Mouse (Mus musculus): Measurements from ENCODE around the gene Hist1h2bf. TPM values are rescaled to one million over a fixed set of nuclear protein-coding genes. Genes with fewer than 3 reads are reported as not detected.

Hist1h2bf gene
- polyA plus RNA-seq, 1 experiment from 2014 or later: 4.9 TPM

- ATAC-seq (ENCODE audit: low FRiP score): no peak
- H3K4me1 ChIP-seq (ENCODE audit: control insufficient read depth, insufficient read depth, low read length): no peaks in the 10 kb centered on the region
- H3K4me3 ChIP-seq (ENCODE audit: low read depth, low read length): no peak overlapping the region
- no peaks in the 10 kb centered on the region for H3K36me3 ChIP-seq (ENCODE audit: control insufficient read depth, insufficient read depth, low read length)
- no peak overlapping the region for H3K9ac ChIP-seq (ENCODE audit: low read length)
- H3K9me3 ChIP-seq (ENCODE audit: control insufficient read depth, low read length): no peaks in the 10 kb centered on the region
- no peak overlapping the region for H3K4me2 ChIP-seq
- H3K27me3 ChIP-seq (ENCODE audit: control insufficient read depth, insufficient read depth, low read length): no peaks in the 10 kb centered on the region
- no peak for DNase-seq (ENCODE audit: low spot score, missing footprints)
- H3K27ac ChIP-seq (ENCODE audit: low read depth, low read length): no peak overlapping the region
These were observed 35.8 kb upstream of the Hist1h2bf start for GRCm38 (mm10) chr13:23609844-23610243.

GRCm38 (mm10) chr13:23609209-23609608, 35.2 kb upstream of the Hist1h2bf start:
- ATAC-seq (ENCODE audit: low FRiP score): no peak
- no peak overlapping the region for H3K4me2 ChIP-seq
- no peak for DNase-seq (ENCODE audit: low spot score, missing footprints)
- H3K9ac ChIP-seq (ENCODE audit: low read length): no peak overlapping the region
- H3K4me3 ChIP-seq (ENCODE audit: low read depth, low read length): no peak overlapping the region
- no peaks in the 10 kb centered on the region for H3K27me3 ChIP-seq (ENCODE audit: control insufficient read depth, insufficient read depth, low read length)
- no peaks in the 10 kb centered on the region for H3K9me3 ChIP-seq (ENCODE audit: control insufficient read depth, low read length)
- no peak overlapping the region for H3K27ac ChIP-seq (ENCODE audit: low read depth, low read length)
- 89% methylated on average over 4 of the region's 4 CpGs for WGBS
- no peaks in the 10 kb centered on the region for H3K36me3 ChIP-seq (ENCODE audit: control insufficient read depth, insufficient read depth, low read length)
- H3K4me1 ChIP-seq (ENCODE audit: control insufficient read depth, insufficient read depth, low read length): no peaks in the 10 kb centered on the region

- no peaks in the 10 kb centered on the region for H3K36me3 ChIP-seq (ENCODE audit: control insufficient read depth, insufficient read depth, low read length)
- H3K27me3 ChIP-seq (ENCODE audit: control insufficient read depth, insufficient read depth, low read length): no peaks in the 10 kb centered on the region
- H3K9ac ChIP-seq (ENCODE audit: low read length): no peak overlapping the region
- H3K9me3 ChIP-seq (ENCODE audit: control insufficient read depth, low read length): no peaks in the 10 kb centered on the region
- no peak overlapping the region for H3K27ac ChIP-seq (ENCODE audit: low read depth, low read length)
- 95% methylated on average over 3 of the region's 3 CpGs for WGBS
- ATAC-seq (ENCODE audit: low FRiP score): no peak
- H3K4me3 ChIP-seq (ENCODE audit: low read depth, low read length): no peak overlapping the region
- H3K4me1 ChIP-seq (ENCODE audit: control insufficient read depth, insufficient read depth, low read length): no peaks in the 10 kb centered on the region
- DNase-seq (ENCODE audit: low spot score, missing footprints): no peak
- H3K4me2 ChIP-seq: no peak overlapping the region
These were observed 31.1 kb upstream of the Hist1h2bf start for GRCm38 (mm10) chr13:23605052-23605451.

- no peaks in the 10 kb centered on the region for H3K36me3 ChIP-seq (ENCODE audit: control insufficient read depth, insufficient read depth, low read length)
- H3K4me2 ChIP-seq: no peak overlapping the region
- H3K27me3 ChIP-seq (ENCODE audit: control insufficient read depth, insufficient read depth, low read length): no peaks in the 10 kb centered on the region
- 93% methylated on average over 3 of the region's 3 CpGs for WGBS
- no peak overlapping the region for H3K27ac ChIP-seq (ENCODE audit: low read depth, low read length)
- H3K4me1 ChIP-seq (ENCODE audit: control insufficient read depth, insufficient read depth, low read length): no peaks in the 10 kb centered on the region
- H3K9me3 ChIP-seq (ENCODE audit: control insufficient read depth, low read length): no peaks in the 10 kb centered on the region
- ATAC-seq (ENCODE audit: low FRiP score): no peak
- H3K9ac ChIP-seq (ENCODE audit: low read length): no peak overlapping the region
- no peak for DNase-seq (ENCODE audit: low spot score, missing footprints)
- H3K4me3 ChIP-seq (ENCODE audit: low read depth, low read length): no peak overlapping the region
These were observed 30.5 kb upstream of the Hist1h2bf start for GRCm38 (mm10) chr13:23604452-23604851.

- Histone ChIP-seq H3K27me3 (ENCODE audit: control insufficient read depth, insufficient read depth, low read length) (no peaks in the 10 kb centered on the region), H3K9ac (ENCODE audit: low read length) (no peak overlapping the region), H3K4me3 (ENCODE audit: low read depth, low read length) (no peak overlapping the region), H3K9me3 (ENCODE audit: control insufficient read depth, low read length) (no peaks in the 10 kb centered on the region), H3K27ac (ENCODE audit: low read depth, low read length) (no peak overlapping the region), H3K4me2 (no peak overlapping the region), H3K4me1 (ENCODE audit: control insufficient read depth, insufficient read depth, low read length) (no peaks in the 10 kb centered on the region), H3K36me3 (ENCODE audit: control insufficient read depth, insufficient read depth, low read length) (no peaks in the 10 kb centered on the region)
- DNase-seq (ENCODE audit: low spot score, missing footprints): no peak
- WGBS: 82% methylated on average over 7 of the region's 7 CpGs
- ATAC-seq (ENCODE audit: low FRiP score): no peak
These were observed 29.2 kb upstream of the Hist1h2bf start for GRCm38 (mm10) chr13:23603182-23603699.

GRCm38 (mm10) chr13:23597957-23598356, 24.0 kb upstream of the Hist1h2bf start:
- Histone ChIP-seq H3K27ac (ENCODE audit: low read depth, low read length) (no peak overlapping the region), H3K27me3 (ENCODE audit: control insufficient read depth, insufficient read depth, low read length) (no peaks in the 10 kb centered on the region), H3K4me1 (ENCODE audit: control insufficient read depth, insufficient read depth, low read length) (no peaks in the 10 kb centered on the region), H3K9ac (ENCODE audit: low read length) (no peak overlapping the region), H3K36me3 (ENCODE audit: control insufficient read depth, insufficient read depth, low read length) (no peaks in the 10 kb centered on the region), H3K4me3 (ENCODE audit: low read depth, low read length) (no peak overlapping the region), H3K9me3 (ENCODE audit: control insufficient read depth, low read length) (no peaks in the 10 kb centered on the region), H3K4me2 (no peak overlapping the region)
- DNase-seq (ENCODE audit: low spot score, missing footprints) (peak; percentile 95), ATAC-seq (ENCODE audit: low FRiP score) (0 out of 2 replicates have a peak, but pooled peaks have one; percentile 35)
- 8% methylated on average over 9 of the region's 9 CpGs for WGBS

GRCm38 (mm10) chr13:23595622-23596372, 21.8 kb upstream of the Hist1h2bf start:
- no peak for DNase-seq (ENCODE audit: low spot score, missing footprints)
- Histone ChIP-seq H3K4me2 (no peak overlapping the region), H3K4me1 (ENCODE audit: control insufficient read depth, insufficient read depth, low read length) (no peaks in the 10 kb centered on the region), H3K9ac (ENCODE audit: low read length) (no peak overlapping the region), H3K9me3 (ENCODE audit: control insufficient read depth, low read length) (no peaks in the 10 kb centered on the region; the same call in 1 of the 2 replicates), H3K4me3 (ENCODE audit: low read depth, low read length) (no peak overlapping the region), H3K27me3 (ENCODE audit: control insufficient read depth, insufficient read depth, low read length) (no peaks in the 10 kb centered on the region), H3K36me3 (ENCODE audit: control insufficient read depth, insufficient read depth, low read length) (no peaks in the 10 kb centered on the region), H3K27ac (ENCODE audit: low read depth, low read length) (no peak overlapping the region)
- 88% methylated on average over 7 of the region's 7 CpGs for WGBS
- ATAC-seq (ENCODE audit: low FRiP score): no peak

GRCm38 (mm10) chr13:23595185-23595584, 21.2 kb upstream of the Hist1h2bf start:
- no peak overlapping the region for H3K4me3 ChIP-seq (ENCODE audit: low read depth, low read length)
- H3K9me3 ChIP-seq (ENCODE audit: control insufficient read depth, low read length): no peaks in the 10 kb centered on the region; the same call in 1 of the 2 replicates
- no peak overlapping the region for H3K9ac ChIP-seq (ENCODE audit: low read length)
- H3K36me3 ChIP-seq (ENCODE audit: control insufficient read depth, insufficient read depth, low read length): no peaks in the 10 kb centered on the region
- no peak overlapping the region for H3K27ac ChIP-seq (ENCODE audit: low read depth, low read length)
- H3K27me3 ChIP-seq (ENCODE audit: control insufficient read depth, insufficient read depth, low read length): no peaks in the 10 kb centered on the region
- WGBS: 88% methylated on average over 2 of the region's 2 CpGs
- DNase-seq (ENCODE audit: low spot score, missing footprints) (no peak), ATAC-seq (ENCODE audit: low FRiP score) (no peak)
- no peak overlapping the region for H3K4me2 ChIP-seq
- H3K4me1 ChIP-seq (ENCODE audit: control insufficient read depth, insufficient read depth, low read length): no peaks in the 10 kb centered on the region

- DNase-seq (ENCODE audit: low spot score, missing footprints): no peak
- WGBS: 87% methylated on average over 5 of the region's 5 CpGs
- no peak overlapping the region for H3K9ac ChIP-seq (ENCODE audit: low read length)
- no peak for ATAC-seq (ENCODE audit: low FRiP score)
- H3K4me3 ChIP-seq (ENCODE audit: low read depth, low read length): no peak overlapping the region
- H3K4me1 ChIP-seq (ENCODE audit: control insufficient read depth, insufficient read depth, low read length): no peaks in the 10 kb centered on the region
- no peaks in the 10 kb centered on the region for H3K27me3 ChIP-seq (ENCODE audit: control insufficient read depth, insufficient read depth, low read length)
- no peak overlapping the region for H3K27ac ChIP-seq (ENCODE audit: low read depth, low read length)
- H3K4me2 ChIP-seq: no peak overlapping the region
- no peaks in the 10 kb centered on the region for H3K36me3 ChIP-seq (ENCODE audit: control insufficient read depth, insufficient read depth, low read length)
- H3K9me3 ChIP-seq (ENCODE audit: control insufficient read depth, low read length): no peaks in the 10 kb centered on the region; the same call in 1 of the 2 replicates
These were observed 19.2 kb upstream of the Hist1h2bf start for GRCm38 (mm10) chr13:23593051-23593770.
